Mouse (Mus musculus) olfactory bulb, adult 2 months (tissue): ENCODE measurements at regions not wholly inside any gene's neighbourhood (a gene's known extent, or its start where the extent isn't known, plus 50 kb on each side); places are given as distances from the start of the nearest gene placed in this dataset.
"Not testable (repeated sequence)": the region's sequence is repeated elsewhere in the genome, so short reads cannot be mapped to it uniquely, and the experiment has no call there.

Experiments
- CTCF ChIP-seq: fragments of 200-500 bp; IDR thresholded peaks from 2 replicates; pipeline ENCODE4 v1.5.1; 2012; ENCODE audit warnings: low read depth, mild to moderate bottlenecking, low read length, moderate library complexity; ENCODE audit not compliant: insufficient read depth
- POLR2A ChIP-seq: fragments of 200-500 bp; IDR thresholded peaks from 2 replicates; pipeline ENCODE4 v1.6.1; 2012; ENCODE audit warnings: mild to moderate bottlenecking, low read depth, low read length, moderate library complexity; ENCODE audit not compliant: insufficient read depth

GRCm38 (mm10) chr6:84302916-84303315 lies 290.8 kb downstream of the Cyp26b1 start:
- TF ChIP-seq CTCF, POLR2A: not testable (repeated sequence)
